Mouse (Mus musculus) bone marrow macrophage, adult 2 months (primary cell): ENCODE data around the gene Ccdc6. TPM values are rescaled to one million over a fixed set of nuclear protein-coding genes. Genes with fewer than 3 reads are reported as not detected.

Experiments used
- H3K27ac ChIP-seq: 2 replicates; pipeline ENCODE4 v1.5.1; 2012; ENCODE audit warnings: low read depth, low read length; ENCODE audit not compliant: insufficient read depth
- H3K4me1 ChIP-seq: 2 replicates; pipeline ENCODE4 v1.6.1; 2012; ENCODE audit warnings: low read length; ENCODE audit not compliant: control insufficient read depth, insufficient read depth
- H3K4me3 ChIP-seq: 2 replicates; pipeline ENCODE4 v1.5.1; 2012; ENCODE audit warnings: mild to moderate bottlenecking, low read length, moderate library complexity; ENCODE audit not compliant: insufficient read depth
- CTCF ChIP-seq: IDR thresholded peaks from 2 replicates; pipeline ENCODE4 v1.5.1; 2012; ENCODE audit warnings: low read depth, mild to moderate bottlenecking, low read length, moderate library complexity
- POLR2A ChIP-seq: IDR thresholded peaks from 2 replicates; pipeline ENCODE4 v1.6.1; 2012; ENCODE audit warnings: mild to moderate bottlenecking, low read depth, low read length, borderline replicate concordance
- polyA plus RNA-seq: library from polyadenylated mRNA; stranded (reverse); fragments of >200 nt; gene quantifications from 2 replicates; pipeline ENCODE4 v1.2.4, GENCODE M21; 2012; ENCODE audit not compliant: missing spikeins, insufficient read depth, insufficient read length

The Ccdc6 gene
- polyA plus RNA-seq, 1 experiment: 33.8 TPM

DNA sequence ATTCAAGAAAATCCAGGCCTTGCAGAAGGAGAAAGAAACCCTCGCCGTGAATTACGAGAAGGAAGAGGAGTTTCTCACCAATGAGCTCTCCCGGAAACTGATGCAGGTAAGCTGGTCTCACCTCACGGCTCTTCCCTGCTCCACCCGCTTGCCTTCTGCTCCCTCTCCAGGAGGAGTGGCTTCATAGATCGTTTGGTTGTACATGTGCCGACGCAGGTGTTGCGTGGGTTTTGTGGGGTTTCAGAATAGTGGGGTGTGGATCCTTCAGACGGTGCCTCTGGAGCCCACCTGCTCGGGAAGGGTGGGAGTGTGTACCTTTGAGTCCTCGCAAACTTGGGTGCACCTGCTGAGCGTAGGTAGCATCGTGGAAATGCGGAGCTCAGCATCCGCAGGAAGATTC lies 45.7 kb downstream of the Ccdc6 start:
- no peak overlapping the region for H3K4me3 ChIP-seq
- H3K27ac ChIP-seq: no peak overlapping the region
- TF ChIP-seq CTCF (no peak), POLR2A (no peak)
- H3K4me1 ChIP-seq: no peaks in the 10 kb centered on the region

- H3K4me1 ChIP-seq: no peaks in the 10 kb centered on the region
- H3K4me3 ChIP-seq: no peak overlapping the region
- TF ChIP-seq CTCF (no peak), POLR2A (no peak)
- no peak overlapping the region for H3K27ac ChIP-seq
Measured at GRCm38 (mm10) chr10:70144004-70144557, 47.2 kb downstream of the Ccdc6 start.

- no peak for TF ChIP-seq POLR2A
- no peak for TF ChIP-seq CTCF
- Histone ChIP-seq H3K4me1 (no peaks in the 10 kb centered on the region), H3K4me3 (no peak overlapping the region), H3K27ac (no peak overlapping the region)
Measured at GRCm38 (mm10) chr10:70145873-70146272, 49.0 kb downstream of the Ccdc6 start.

DNA sequence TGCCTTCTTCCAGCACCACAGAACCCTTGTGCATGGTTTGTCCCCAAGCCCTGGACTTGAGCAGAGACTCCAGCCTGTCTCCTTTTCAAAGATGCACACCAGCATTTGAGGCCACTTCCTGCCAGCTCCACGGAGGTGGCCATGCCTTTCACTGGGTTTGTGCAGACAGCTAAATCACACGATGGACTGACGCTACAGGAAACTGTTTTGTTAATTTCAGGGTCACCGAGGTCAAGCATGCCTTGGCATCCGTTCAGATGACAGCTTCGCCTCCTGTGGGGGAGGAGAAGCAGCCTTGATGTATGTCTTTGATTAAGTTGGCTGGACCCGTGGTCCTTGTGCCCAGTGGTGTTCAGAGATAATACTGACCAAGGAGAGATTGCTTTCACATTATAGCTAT lies 52.2 kb downstream of the Ccdc6 start:
- Histone ChIP-seq H3K4me3 (no peak overlapping the region), H3K27ac (no peak overlapping the region), H3K4me1 (no peaks in the 10 kb centered on the region)
- no peak for TF ChIP-seq POLR2A
- TF ChIP-seq CTCF: no peak

DNA sequence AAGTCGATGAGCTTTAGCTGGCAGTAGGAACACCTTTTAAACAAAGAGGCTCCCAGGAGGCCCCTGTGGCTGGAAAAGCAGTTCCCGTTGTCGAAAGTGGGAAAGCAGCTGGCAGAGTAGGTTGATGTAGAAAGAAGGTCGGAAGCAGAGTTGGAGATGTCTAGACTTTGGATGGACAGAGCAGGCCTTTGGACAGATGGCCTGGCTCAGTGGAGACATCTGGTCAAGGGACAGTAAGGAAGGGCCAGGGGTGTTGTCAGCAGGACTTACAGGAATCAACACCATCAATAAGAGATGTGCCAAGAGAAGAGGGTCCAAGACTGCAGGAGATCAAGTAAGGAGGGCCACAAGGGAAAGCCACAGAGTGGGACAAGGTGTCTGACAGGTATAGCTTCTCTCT lies 53.4 kb downstream of the Ccdc6 start:
- TF ChIP-seq POLR2A (no peak), CTCF (no peak)
- Histone ChIP-seq H3K27ac (no peak overlapping the region), H3K4me3 (no peak overlapping the region), H3K4me1 (no peaks in the 10 kb centered on the region)

- H3K4me3 ChIP-seq: no peak overlapping the region
- H3K27ac ChIP-seq: no peak overlapping the region
- TF ChIP-seq CTCF (no peak), POLR2A (no peak)
- H3K4me1 ChIP-seq: no peaks in the 10 kb centered on the region
Measured at GRCm38 (mm10) chr10:70151171-70151570, 54.2 kb downstream of the Ccdc6 start.

DNA sequence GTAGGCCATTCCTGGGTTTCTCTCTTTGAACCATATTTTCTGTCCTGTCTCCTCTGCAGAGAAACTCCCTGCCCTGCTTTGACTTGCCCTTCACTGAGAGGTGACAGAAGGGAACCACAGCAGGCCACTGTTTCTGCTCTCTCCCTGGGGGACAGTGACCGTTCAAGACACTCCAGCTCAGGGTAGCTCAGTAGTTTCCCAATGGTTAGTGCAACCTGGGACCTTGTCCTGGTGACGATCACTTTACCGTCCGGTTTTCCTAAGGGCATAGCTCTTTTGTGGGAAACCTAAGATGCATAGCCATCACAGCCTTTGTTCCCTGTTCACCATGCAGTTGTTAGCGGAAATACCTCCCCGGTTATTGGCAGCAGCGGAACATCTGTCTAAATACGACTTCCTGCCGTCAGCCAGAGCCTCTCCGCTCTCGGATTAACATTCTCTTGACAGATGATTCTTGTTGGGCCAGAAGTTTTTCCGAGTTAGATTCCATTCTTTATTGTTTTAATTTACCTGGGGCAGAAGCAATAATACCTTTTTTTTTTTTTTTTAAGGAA lies 55.3 kb downstream of the Ccdc6 start:
- TF ChIP-seq POLR2A: no peak
- no peak for TF ChIP-seq CTCF
- Histone ChIP-seq H3K27ac (no peak overlapping the region), H3K4me3 (no peak overlapping the region), H3K4me1 (no peaks in the 10 kb centered on the region)

GRCm38 (mm10) chr10:70153810-70154209 lies 56.9 kb downstream of the Ccdc6 start:
- no peak overlapping the region for H3K27ac ChIP-seq
- no peak overlapping the region for H3K4me3 ChIP-seq
- no peaks in the 10 kb centered on the region for H3K4me1 ChIP-seq
- TF ChIP-seq CTCF (no peak), POLR2A (no peak)

GRCm38 (mm10) chr10:70156431-70157165 lies 59.7 kb downstream of the Ccdc6 start:
- no peak for TF ChIP-seq CTCF
- TF ChIP-seq POLR2A: no peak
- H3K27ac ChIP-seq: no peak overlapping the region
- no peak overlapping the region for H3K4me3 ChIP-seq
- no peaks in the 10 kb centered on the region for H3K4me1 ChIP-seq

DNA sequence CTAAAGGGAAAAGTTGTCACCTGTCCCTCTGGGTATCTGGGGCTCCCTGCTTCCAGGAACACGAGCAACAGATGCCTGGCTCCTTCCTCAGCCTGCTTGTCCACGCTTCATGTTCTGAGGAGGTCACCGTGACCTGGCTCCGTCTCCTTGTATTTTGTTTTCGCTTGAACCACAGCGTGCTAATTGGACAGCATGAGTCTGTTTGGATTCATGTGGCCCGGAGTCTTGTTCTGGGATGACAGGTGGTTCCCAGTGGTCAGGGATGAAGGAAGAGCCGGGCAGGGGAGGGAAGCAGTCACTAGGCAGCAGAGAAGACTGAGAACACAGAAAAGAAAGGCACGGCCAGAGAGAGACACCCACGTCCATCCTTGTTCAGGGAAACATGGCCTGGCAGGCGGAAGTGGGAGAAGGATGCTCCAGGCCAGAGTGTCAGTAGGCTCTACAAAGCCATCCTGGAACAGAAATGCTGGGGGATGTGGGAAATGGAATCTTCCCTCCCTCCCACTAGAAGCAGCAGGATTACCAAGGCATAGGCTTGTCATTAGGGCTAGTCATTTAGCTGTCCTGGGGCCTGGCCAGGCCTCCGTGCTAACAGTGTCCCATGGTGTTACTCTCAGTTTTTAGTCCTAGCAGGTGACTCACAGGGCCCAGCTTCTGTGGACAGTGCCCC lies 62.9 kb downstream of the Ccdc6 start:
- TF ChIP-seq POLR2A (no peak), CTCF (no peak)
- Histone ChIP-seq H3K27ac (no peak overlapping the region), H3K4me1 (no peaks in the 10 kb centered on the region), H3K4me3 (no peak overlapping the region)
